Mouse (Mus musculus) midbrain, embryonic 13.5 days (tissue): Measurements from ENCODE around the gene Rps3. TPM values are rescaled to one million over a fixed set of nuclear protein-coding genes. Genes with fewer than 3 reads are reported as not detected.
A peak's percentile ranks its signal among the peaks of the same experiment; 100 is the strongest.
"Not testable (repeated sequence)": the region's sequence is repeated elsewhere in the genome, so short reads cannot be mapped to it uniquely, and the experiment has no call there.

ENCODE experiments used
- ATAC-seq: fragments of 200-750 bp; cut with Nextera tagmentation; 2 replicates; pipeline ENCODE4 v1.8.0; 2017; ENCODE audit warnings: mild to moderate bottlenecking, moderate TSS enrichment, moderate library complexity
- H3K27ac ChIP-seq: fragments of 300-500 bp; sonication (generic); 2 replicates; pipeline ENCODE4 v1.5.1; 2015; ENCODE audit warnings: inconsistent platforms, mild to moderate bottlenecking, moderate library complexity
- H3K27me3 ChIP-seq: fragments of 300-500 bp; sonication (generic); 2 replicates; pipeline ENCODE4 v1.6.1; 2015; ENCODE audit warnings: mild to moderate bottlenecking, inconsistent platforms
- H3K36me3 ChIP-seq: fragments of 300-500 bp; sonication (generic); 2 replicates; pipeline ENCODE4 v1.6.1; 2015; ENCODE audit warnings: mild to moderate bottlenecking, inconsistent platforms
- H3K4me1 ChIP-seq: fragments of 300-500 bp; sonication (generic); replicated peaks from 2 replicates; pipeline ENCODE4 v1.6.1; 2015; ENCODE audit warnings: inconsistent platforms
- H3K4me2 ChIP-seq: fragments of 300-500 bp; sonication (generic); replicated peaks from 2 replicates; pipeline ENCODE4 v1.6.1; 2015; ENCODE audit warnings: moderate library complexity, mild to moderate bottlenecking, inconsistent platforms
- H3K4me3 ChIP-seq: fragments of 300-500 bp; sonication (generic); replicated peaks from 2 replicates; pipeline ENCODE4 v1.5.1; 2015; ENCODE audit warnings: mild to moderate bottlenecking, inconsistent platforms
- H3K9ac ChIP-seq: fragments of 300-500 bp; sonication (generic); replicated peaks from 2 replicates; pipeline ENCODE4 v1.6.1; 2015; ENCODE audit warnings: mild to moderate bottlenecking, inconsistent platforms
- H3K9me3 ChIP-seq: fragments of 300-500 bp; sonication (generic); 2 replicates; pipeline ENCODE4 v1.6.1; 2016; ENCODE audit warnings: mild to moderate bottlenecking, inconsistent platforms
- WGBS: fragments of 180-500 bp; shearing (Covaris S2); methylation state at CpG from one replicate; pipeline ENCODE4 v1.1.7; 2015; 5-methylcytosine and 5-hydroxymethylcytosine counted together
- polyA plus RNA-seq: library from polyadenylated mRNA; unstranded; fragments of >200 nt; fragmentation: Nextera tagmentation; extraction: Ambion mirVana; gene quantifications from 2 replicates; pipeline ENCODE4 v1.2.1, GENCODE M21; 2015

Gene Rps3
- 531 and 554 TPM in 2 replicates for polyA plus RNA-seq

- H3K36me3 ChIP-seq: peaks cover 40% of the 10 kb centered on the region
- H3K27me3 ChIP-seq: peaks cover 19% of the 10 kb centered on the region; the same call in 1 of the 2 replicates
- WGBS: under 1% methylated on average over 45 of the region's 45 CpGs
- H3K9ac ChIP-seq: peak within 1 kb of the TSS; percentile 83
- H3K9me3 ChIP-seq: no peaks in the 10 kb centered on the region
- ATAC-seq: peak; percentile 96
- H3K4me1 ChIP-seq: peaks cover 40% of the 10 kb centered on the region
- peak within 1 kb of the TSS; percentile 80 for H3K27ac ChIP-seq
- peak within 1 kb of the TSS; percentile 68 for H3K4me3 ChIP-seq
- H3K4me2 ChIP-seq: peak within 1 kb of the TSS; percentile 97
These were observed at the start of gene Rps3 for GRCm38 (mm10) chr7:99483271-99483923. Rps3 (minus strand) TSS chr7:99483738.

GRCm38 (mm10) chr7:99532526-99532925 is 49.0 kb upstream of the Rps3 start:
- no peak for ATAC-seq
- Histone ChIP-seq H3K4me1 (peaks cover 29% of the 10 kb centered on the region), H3K9ac (no peak overlapping the region), H3K4me2 (no peak overlapping the region), H3K4me3 (no peak overlapping the region), H3K27me3 (peaks cover 2% of the 10 kb centered on the region), H3K27ac (no peak overlapping the region), H3K36me3 (no peaks in the 10 kb centered on the region), H3K9me3 (no peaks in the 10 kb centered on the region)
- 88% methylated on average over 4 of the region's 4 CpGs for WGBS

- H3K4me1 ChIP-seq: peaks cover 19% of the 10 kb centered on the region
- H3K36me3 ChIP-seq: no peaks in the 10 kb centered on the region
- no peak overlapping the region for H3K4me2 ChIP-seq
- no peaks in the 10 kb centered on the region for H3K9me3 ChIP-seq
- H3K27ac ChIP-seq: no peak overlapping the region
- no peak overlapping the region for H3K9ac ChIP-seq
- H3K27me3 ChIP-seq: peaks cover 2% of the 10 kb centered on the region
- H3K4me3 ChIP-seq: no peak overlapping the region
- no peak for ATAC-seq
- 91% methylated on average over 3 of the region's 3 CpGs for WGBS
These were observed 48.0 kb upstream of the Rps3 start for GRCm38 (mm10) chr7:99531408-99531970.

- Histone ChIP-seq H3K9me3 (no peaks in the 10 kb centered on the region), H3K4me1 (peaks cover 6% of the 10 kb centered on the region), H3K27ac (no peak overlapping the region), H3K9ac (no peak overlapping the region), H3K36me3 (no peaks in the 10 kb centered on the region), H3K27me3 (peaks cover 2% of the 10 kb centered on the region), H3K4me2 (no peak overlapping the region), H3K4me3 (no peak overlapping the region)
- no peak for ATAC-seq
- 53% methylated on average over 5 of the region's 5 CpGs for WGBS
These were observed 45.9 kb upstream of the Rps3 start for GRCm38 (mm10) chr7:99529410-99529809.

GRCm38 (mm10) chr7:99528547-99528946 is 45.0 kb upstream of the Rps3 start:
- no peak for ATAC-seq
- Histone ChIP-seq H3K4me1 (no peaks in the 10 kb centered on the region), H3K27ac (no peak overlapping the region), H3K9me3 (no peaks in the 10 kb centered on the region), H3K27me3 (peaks cover 2% of the 10 kb centered on the region), H3K9ac (no peak overlapping the region), H3K4me3 (no peak overlapping the region), H3K4me2 (no peak overlapping the region), H3K36me3 (no peaks in the 10 kb centered on the region)
- 66% methylated on average over 2 of the region's 2 CpGs for WGBS

GRCm38 (mm10) chr7:99523837-99524236 is 40.3 kb upstream of the Rps3 start:
- Histone ChIP-seq H3K4me2 (no peak overlapping the region), H3K27ac (no peak overlapping the region), H3K9me3 (no peaks in the 10 kb centered on the region), H3K36me3 (no peaks in the 10 kb centered on the region), H3K9ac (no peak overlapping the region), H3K27me3 (peaks cover 2% of the 10 kb centered on the region; the same call in 1 of the 2 replicates), H3K4me3 (no peak overlapping the region), H3K4me1 (no peaks in the 10 kb centered on the region)
- no peak for ATAC-seq
- 95% methylated on average over 1 of the region's 1 CpGs for WGBS

- H3K27me3 ChIP-seq: no peaks in the 10 kb centered on the region
- no peak overlapping the region for H3K27ac ChIP-seq
- WGBS: 82% methylated on average over 8 of the region's 8 CpGs
- H3K4me3 ChIP-seq: no peak overlapping the region
- no peak overlapping the region for H3K4me2 ChIP-seq
- no peak overlapping the region for H3K9ac ChIP-seq
- H3K4me1 ChIP-seq: no peaks in the 10 kb centered on the region
- no peaks in the 10 kb centered on the region for H3K9me3 ChIP-seq
- H3K36me3 ChIP-seq: no peaks in the 10 kb centered on the region
- ATAC-seq: no peak
These were observed 39.6 kb upstream of the Rps3 start for GRCm38 (mm10) chr7:99523121-99523520.

- Histone ChIP-seq H3K27ac (no peak overlapping the region), H3K4me2 (no peak overlapping the region), H3K4me1 (no peaks in the 10 kb centered on the region), H3K9me3 (no peaks in the 10 kb centered on the region), H3K36me3 (no peaks in the 10 kb centered on the region), H3K4me3 (no peak overlapping the region), H3K9ac (no peak overlapping the region), H3K27me3 (no peaks in the 10 kb centered on the region)
- no peak for ATAC-seq
- 69% methylated on average over 4 of the region's 4 CpGs for WGBS
These were observed 35.6 kb upstream of the Rps3 start for GRCm38 (mm10) chr7:99518954-99519644.

GRCm38 (mm10) chr7:99516814-99517157 is 33.2 kb upstream of the Rps3 start:
- no peak overlapping the region for H3K4me3 ChIP-seq
- ATAC-seq: no peak
- no peak overlapping the region for H3K4me2 ChIP-seq
- H3K9me3 ChIP-seq: no peaks in the 10 kb centered on the region
- no peak overlapping the region for H3K9ac ChIP-seq
- H3K27ac ChIP-seq: no peak overlapping the region
- 87% methylated on average over 3 of the region's 3 CpGs for WGBS
- no peaks in the 10 kb centered on the region for H3K36me3 ChIP-seq
- no peaks in the 10 kb centered on the region for H3K27me3 ChIP-seq
- no peaks in the 10 kb centered on the region for H3K4me1 ChIP-seq

GRCm38 (mm10) chr7:99516092-99516813 is 32.7 kb upstream of the Rps3 start:
- H3K27me3 ChIP-seq: no peaks in the 10 kb centered on the region
- H3K9ac ChIP-seq: no peak overlapping the region
- H3K4me1 ChIP-seq: no peaks in the 10 kb centered on the region
- H3K9me3 ChIP-seq: no peaks in the 10 kb centered on the region
- H3K27ac ChIP-seq: no peak overlapping the region
- no peak for ATAC-seq
- H3K4me3 ChIP-seq: no peak overlapping the region
- no peaks in the 10 kb centered on the region for H3K36me3 ChIP-seq
- WGBS: 85% methylated on average over 9 of the region's 9 CpGs
- no peak overlapping the region for H3K4me2 ChIP-seq

GRCm38 (mm10) chr7:99510087-99510501 is 26.6 kb upstream of the Rps3 start:
- H3K36me3 ChIP-seq: no peaks in the 10 kb centered on the region
- H3K27ac ChIP-seq: peak overlapping the region; percentile 51
- H3K9ac ChIP-seq: peak overlapping the region; percentile 44
- H3K9me3 ChIP-seq: no peaks in the 10 kb centered on the region
- ATAC-seq: peak; percentile 89
- peak overlapping the region; percentile 34 for H3K4me2 ChIP-seq
- H3K27me3 ChIP-seq: no peaks in the 10 kb centered on the region
- WGBS: 6% methylated on average over 8 of the region's 8 CpGs
- H3K4me1 ChIP-seq: peaks cover 9% of the 10 kb centered on the region
- H3K4me3 ChIP-seq: no peak overlapping the region

GRCm38 (mm10) chr7:99508187-99508586 is 24.6 kb upstream of the Rps3 start:
- not testable (repeated sequence) for H3K4me1 ChIP-seq, H3K9me3 ChIP-seq, H3K27ac ChIP-seq, H3K36me3 ChIP-seq, H3K9ac ChIP-seq, H3K27me3 ChIP-seq, H3K4me2 ChIP-seq, ATAC-seq, H3K4me3 ChIP-seq
- 40% methylated on average over 2 of the region's 2 CpGs for WGBS
